Mouse (Mus musculus) olfactory bulb, adult 2 months (tissue): ENCODE measurements at regions not wholly inside any gene's neighbourhood (a gene's known extent, or its start where the extent isn't known, plus 50 kb on each side); places are given as distances from the start of the nearest gene placed in this dataset.

Experiments
- H3K27ac ChIP-seq: fragments of 200-500 bp; 2 replicates; pipeline ENCODE4 v1.5.1; 2012; ENCODE audit warnings: low read depth, low read length; ENCODE audit not compliant: insufficient read depth
- H3K4me1 ChIP-seq: fragments of 200-500 bp; 2 replicates; pipeline ENCODE4 v1.6.1; 2012; ENCODE audit warnings: low read length; ENCODE audit not compliant: control insufficient read depth, insufficient read depth
- H3K4me3 ChIP-seq: fragments of 200-500 bp; 2 replicates; pipeline ENCODE4 v1.5.1; 2012; ENCODE audit warnings: mild to moderate bottlenecking, low read depth, low read length, moderate library complexity; ENCODE audit not compliant: insufficient read depth
- CTCF ChIP-seq: fragments of 200-500 bp; IDR thresholded peaks from 2 replicates; pipeline ENCODE4 v1.5.1; 2012; ENCODE audit warnings: low read depth, mild to moderate bottlenecking, low read length, moderate library complexity; ENCODE audit not compliant: insufficient read depth
- POLR2A ChIP-seq: fragments of 200-500 bp; IDR thresholded peaks from 2 replicates; pipeline ENCODE4 v1.6.1; 2012; ENCODE audit warnings: mild to moderate bottlenecking, low read depth, low read length, moderate library complexity; ENCODE audit not compliant: insufficient read depth
- WGBS: fragments of 180-500 bp; shearing (Covaris S2); methylation state at CpG from one replicate; pipeline ENCODE4 v1.1.7; 2018; 5-methylcytosine and 5-hydroxymethylcytosine counted together

GRCm38 (mm10) chr12:32273474-32273873 is 65.0 kb upstream of the Pik3cg start:
- TF ChIP-seq POLR2A (no peak), CTCF (no peak)
- Histone ChIP-seq H3K27ac (no peak overlapping the region), H3K4me3 (no peak overlapping the region), H3K4me1 (no peaks in the 10 kb centered on the region)
- 92% methylated on average over 1 of the region's 1 CpGs for WGBS

GRCm38 (mm10) chr12:32279861-32280260 is 71.4 kb upstream of the Pik3cg start:
- Histone ChIP-seq H3K27ac (no peak overlapping the region), H3K4me3 (no peak overlapping the region), H3K4me1 (no peaks in the 10 kb centered on the region)
- 47% methylated on average over 4 of the region's 4 CpGs for WGBS
- TF ChIP-seq CTCF (no peak), POLR2A (no peak)

GRCm38 (mm10) chr12:32280309-32280708 is 71.8 kb upstream of the Pik3cg start:
- no peak overlapping the region for H3K4me3 ChIP-seq
- no peak for TF ChIP-seq POLR2A
- no peak for TF ChIP-seq CTCF
- no peaks in the 10 kb centered on the region for H3K4me1 ChIP-seq
- WGBS, result 74% methylated on average over 2 of the region's 2 CpGs
- no peak overlapping the region for H3K27ac ChIP-seq

- 83% methylated on average over 5 of the region's 5 CpGs for WGBS
- H3K27ac ChIP-seq, result no peak overlapping the region
- H3K4me1 ChIP-seq, result no peaks in the 10 kb centered on the region
- H3K4me3 ChIP-seq, result no peak overlapping the region
- TF ChIP-seq POLR2A (no peak), CTCF (no peak)
Measured at GRCm38 (mm10) chr12:32282371-32283163, 74.1 kb upstream of the Pik3cg start.

- 82% methylated on average over 2 of the region's 2 CpGs for WGBS
Measured at GRCm38 (mm10) chr12:32285039-32285438, 76.6 kb upstream of the Pik3cg start.

DNA sequence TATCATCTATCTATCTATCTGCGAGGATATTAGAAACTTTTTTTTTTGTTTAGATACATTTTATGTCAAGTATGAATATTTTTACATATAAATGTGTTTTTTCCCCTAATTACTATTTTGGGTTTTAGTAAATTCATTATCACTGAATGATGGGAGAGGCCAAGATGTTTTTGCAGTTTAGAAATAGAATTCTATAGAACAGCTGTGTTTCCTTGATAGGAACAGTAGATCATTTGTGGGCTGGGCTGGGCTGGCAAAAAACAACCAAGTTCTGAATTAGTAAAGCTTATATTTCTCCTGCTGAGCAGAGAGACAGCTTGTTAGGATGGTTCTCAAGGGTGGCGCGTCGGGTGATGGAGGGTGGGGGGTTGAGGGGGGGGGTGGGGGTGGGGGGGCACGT is 78.2 kb upstream of the Pik3cg start:
- WGBS, result 22% methylated on average over 5 of the region's 5 CpGs
- TF ChIP-seq CTCF (no peak), POLR2A (no peak)
- Histone ChIP-seq H3K4me1 (no peaks in the 10 kb centered on the region), H3K27ac (no peak overlapping the region), H3K4me3 (no peak overlapping the region)

More at GRCm38 (mm10) chr12:32285039-32285438, 76.6 kb upstream of the Pik3cg start:
- no peak overlapping the region for H3K27ac ChIP-seq
- H3K4me1 ChIP-seq, result no peaks in the 10 kb centered on the region
- H3K4me3 ChIP-seq, result no peak overlapping the region
- TF ChIP-seq CTCF (no peak), POLR2A (no peak)

DNA sequence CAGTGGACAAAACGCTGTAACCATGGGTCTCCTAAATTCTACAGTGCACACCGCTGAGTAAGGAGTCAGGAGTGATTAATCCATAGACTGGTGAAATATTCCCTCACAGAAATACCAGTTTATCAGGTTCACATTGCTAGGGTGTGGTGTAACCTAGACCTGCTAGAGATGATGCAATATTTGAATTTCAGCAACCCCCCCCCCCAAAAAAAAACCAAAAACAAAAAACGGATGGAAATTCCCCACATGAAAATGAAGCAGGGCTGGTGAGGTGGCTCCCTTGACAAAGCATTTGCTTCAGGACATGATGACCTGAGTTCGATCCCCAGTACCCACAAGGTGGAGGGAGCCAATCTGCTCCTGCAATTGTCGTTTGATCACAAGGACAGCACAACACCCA is 82.7 kb upstream of the Pik3cg start:
- Histone ChIP-seq H3K27ac (no peak overlapping the region), H3K4me1 (no peaks in the 10 kb centered on the region; the same call in 1 of the 2 replicates), H3K4me3 (no peak overlapping the region)
- TF ChIP-seq POLR2A (no peak), CTCF (no peak)
- 87% methylated on average over 5 of the region's 5 CpGs for WGBS

DNA sequence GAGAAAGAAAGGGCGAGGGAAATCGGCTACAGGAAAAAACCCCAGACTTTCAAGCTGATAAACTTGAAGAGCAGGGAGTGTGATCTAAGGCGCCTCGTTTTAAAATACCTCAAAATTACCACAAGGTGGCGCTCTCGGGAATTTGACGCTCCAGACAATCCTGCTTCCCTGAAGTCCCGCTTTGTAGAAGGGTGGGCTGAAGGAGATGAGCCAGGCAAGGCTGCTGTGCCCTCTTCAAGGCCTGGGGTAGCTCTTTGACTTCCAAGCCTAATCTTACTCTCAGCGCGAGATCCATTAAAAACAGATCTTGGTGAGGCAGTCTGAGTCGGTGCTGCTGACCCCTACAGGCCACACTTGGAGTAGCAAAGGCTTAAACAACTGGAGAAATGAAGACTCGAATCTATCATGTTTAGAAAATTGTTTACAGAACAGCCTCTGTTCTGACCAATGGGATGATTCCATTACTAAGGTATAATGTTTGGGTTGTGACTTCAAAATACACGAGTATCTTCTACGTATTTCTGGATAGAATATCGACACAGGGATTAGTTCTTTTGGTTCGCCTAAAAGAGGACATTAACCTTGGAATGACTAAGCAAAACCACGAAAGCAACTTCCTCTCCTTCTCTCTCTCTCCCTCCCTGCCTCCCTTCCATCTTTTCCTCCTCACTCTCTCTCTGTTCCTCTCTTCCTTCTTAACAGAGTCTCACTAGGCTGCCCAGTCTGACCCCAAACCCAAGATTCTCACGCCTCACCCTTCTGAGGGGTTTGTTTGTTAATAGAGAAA is 83.7 kb upstream of the Pik3cg start:
- WGBS, result 25% methylated on average over 18 of the region's 18 CpGs
- Histone ChIP-seq H3K4me1 (no peaks in the 10 kb centered on the region; the same call in 1 of the 2 replicates), H3K27ac (no peak overlapping the region), H3K4me3 (peak overlapping the region; percentile 43)
- TF ChIP-seq CTCF (peak; percentile 100), POLR2A (no peak)

DNA sequence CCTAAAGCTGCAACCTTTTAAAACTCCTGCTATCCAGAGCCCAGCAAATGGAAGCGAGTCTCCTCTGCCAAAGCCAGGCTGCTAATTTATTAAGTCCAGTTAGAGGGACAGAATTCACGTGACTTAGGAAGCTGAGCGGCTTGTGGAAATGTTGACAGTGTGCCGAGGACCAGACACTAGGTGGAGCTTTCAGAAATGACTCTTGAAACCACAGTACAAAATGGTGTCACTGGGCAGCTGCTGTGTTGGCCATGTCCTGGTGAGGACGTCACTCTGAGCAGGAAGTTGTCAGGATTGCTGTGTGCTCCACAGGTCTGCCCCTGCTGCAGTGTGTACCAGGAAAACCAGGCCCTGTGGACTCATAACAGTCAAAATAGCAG is 84.3 kb upstream of the Pik3cg start:
- TF ChIP-seq POLR2A, result no peak
- TF ChIP-seq CTCF, result no peak
- no peaks in the 10 kb centered on the region; the same call in 1 of the 2 replicates for H3K4me1 ChIP-seq
- 77% methylated on average over 5 of the region's 5 CpGs for WGBS
- no peak overlapping the region for H3K27ac ChIP-seq
- no peak overlapping the region for H3K4me3 ChIP-seq
